Mouse (Mus musculus): ENCODE results near the gene C130050O18Rik. TPM values are rescaled to one million over a fixed set of nuclear protein-coding genes. Genes with fewer than 3 reads are reported as not detected.

C130050O18Rik gene
- polyA plus RNA-seq, 1 experiment, result 0.25 TPM

- TF ChIP-seq MYOG (IDR thresholded peaks at IDR 0.05; ENCODE audit: control insufficient read depth in 1 of 3, insufficient read depth in 1 of 3, insufficient read length in 2 of 3, low read depth in 2 of 3), result peak in 1 of 3 experiments; percentile 60
- TF ChIP-seq TCF12 (IDR thresholded peaks at IDR 0.05; ENCODE audit: insufficient read depth, poor library complexity, severe bottlenecking), result no peak
- TF ChIP-seq POLR2AphosphoS2 (IDR thresholded peaks at IDR 0.05; ENCODE audit: insufficient read length, low read depth), result peak; percentile 100
- peak; percentile 13 for TF ChIP-seq E2F4 (IDR thresholded peaks at IDR 0.05; ENCODE audit: insufficient read depth)
- peak; percentile 100 for TF ChIP-seq POLR2A (IDR thresholded peaks at IDR 0.05; ENCODE audit: insufficient read length, low read depth)
- peak; percentile 85 for TF ChIP-seq USF1 (IDR thresholded peaks at IDR 0.05; ENCODE audit: low read depth)
- no peak for TF ChIP-seq REST (IDR thresholded peaks at IDR 0.05; ENCODE audit: insufficient read depth, insufficient read length)
- peak in 1 of 3 experiments; percentile 46 for TF ChIP-seq MYOD1 (IDR thresholded peaks at IDR 0.05; ENCODE audit: control insufficient read depth in 1 of 3, insufficient read length in 2 of 3, low read depth in 2 of 3)
- no peak for TF ChIP-seq TCF3 (IDR thresholded peaks at IDR 0.05; ENCODE audit: insufficient read length, low read depth)
- Histone ChIP-seq H3K4me2 (ENCODE audit: low read depth) (peak overlapping the region; percentile 87), H3K4me3 (peak overlapping the region; percentile 33), H3K36me3 (ENCODE audit: control insufficient read depth, insufficient read depth) (no peaks in the 10 kb centered on the region), H3K79me2 (ENCODE audit: control insufficient read depth, insufficient read depth) (no peaks in the 10 kb centered on the region), H3ac (ENCODE audit: control insufficient read depth, insufficient read length) (peak overlapping the region; percentile 83), H3K27me3 (ENCODE audit: control insufficient read depth, insufficient read depth, insufficient read length) (no peaks in the 10 kb centered on the region)
Observed at GRCm38 (mm10) chr5:139371631-139372401, 33.3 kb upstream of the C130050O18Rik start.

DNA sequence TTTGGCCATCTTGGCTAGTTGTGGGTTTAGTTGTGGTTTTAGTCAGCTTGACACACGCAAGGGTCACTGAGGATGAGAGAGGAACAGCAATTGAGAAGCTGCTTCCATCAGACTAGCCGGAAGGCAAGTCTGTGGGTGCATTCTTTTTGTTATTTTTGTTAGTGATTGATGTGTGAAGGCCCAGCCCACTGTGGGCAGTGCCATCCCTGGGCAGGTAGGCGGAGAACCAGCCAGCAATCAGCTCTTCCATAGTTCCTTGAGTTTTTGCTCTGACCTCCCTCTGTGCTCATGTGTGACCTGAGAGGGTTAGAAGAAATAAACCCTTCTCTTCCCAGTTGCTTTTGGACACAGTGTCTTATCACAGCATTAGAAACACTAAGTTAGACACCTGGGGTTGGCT is 32.0 kb upstream of the C130050O18Rik start:
- TF ChIP-seq CEBPB (IDR thresholded peaks at IDR 0.05; ENCODE audit: insufficient read depth, poor library complexity, severe bottlenecking), result no peak
- no peak for TF ChIP-seq SRF (IDR thresholded peaks at IDR 0.05; ENCODE audit: control insufficient read depth, insufficient read length, low read depth)
- TF ChIP-seq MYOD1 (IDR thresholded peaks at IDR 0.05; ENCODE audit: control insufficient read depth in 1 of 3, insufficient read length in 2 of 3, low read depth in 2 of 3), result no peak
- TF ChIP-seq POLR2AphosphoS2 (IDR thresholded peaks at IDR 0.05; ENCODE audit: insufficient read length, low read depth), result no peak
- no peak for TF ChIP-seq MYOG (IDR thresholded peaks at IDR 0.05; ENCODE audit: control insufficient read depth in 1 of 3, insufficient read depth in 1 of 3, insufficient read length in 2 of 3, low read depth in 2 of 3)
- TF ChIP-seq USF1 (IDR thresholded peaks at IDR 0.05; ENCODE audit: low read depth), result no peak
- no peak for TF ChIP-seq TCF12 (IDR thresholded peaks at IDR 0.05; ENCODE audit: insufficient read depth, poor library complexity, severe bottlenecking)
- no peak for TF ChIP-seq TCF3 (IDR thresholded peaks at IDR 0.05; ENCODE audit: insufficient read length, low read depth)
- no peak for TF ChIP-seq REST (IDR thresholded peaks at IDR 0.05; ENCODE audit: insufficient read depth, insufficient read length)
- TF ChIP-seq E2F4 (IDR thresholded peaks at IDR 0.05; ENCODE audit: insufficient read depth), result no peak
- no peak for TF ChIP-seq POLR2A (IDR thresholded peaks at IDR 0.05; ENCODE audit: insufficient read length, low read depth)
- TF ChIP-seq MAX (IDR thresholded peaks at IDR 0.05; ENCODE audit: low read depth), result no peak
- Histone ChIP-seq H3K36me3 (ENCODE audit: control insufficient read depth, insufficient read depth) (no peaks in the 10 kb centered on the region), H3K4me2 (ENCODE audit: low read depth) (no peak overlapping the region), H3K79me2 (ENCODE audit: control insufficient read depth, insufficient read depth) (no peaks in the 10 kb centered on the region), H3K27me3 (ENCODE audit: control insufficient read depth, insufficient read depth, insufficient read length) (no peaks in the 10 kb centered on the region), H3K4me3 (no peak overlapping the region), H3ac (ENCODE audit: control insufficient read depth, insufficient read length) (no peak overlapping the region)

- H3K4me3 ChIP-seq, result no peak overlapping the region
- H3ac ChIP-seq (ENCODE audit: control insufficient read depth, insufficient read length), result no peak overlapping the region
- H3K79me2 ChIP-seq (ENCODE audit: control insufficient read depth, insufficient read depth), result no peaks in the 10 kb centered on the region
- TF ChIP-seq TCF12 (IDR thresholded peaks at IDR 0.05; ENCODE audit: insufficient read depth, poor library complexity, severe bottlenecking) (no peak), USF1 (IDR thresholded peaks at IDR 0.05; ENCODE audit: low read depth) (no peak), MYOG (IDR thresholded peaks at IDR 0.05; ENCODE audit: control insufficient read depth in 1 of 3, insufficient read depth in 1 of 3, insufficient read length in 2 of 3, low read depth in 2 of 3) (no peak), SRF (IDR thresholded peaks at IDR 0.05; ENCODE audit: control insufficient read depth, insufficient read length, low read depth) (no peak), MYOD1 (IDR thresholded peaks at IDR 0.05; ENCODE audit: control insufficient read depth in 1 of 3, insufficient read length in 2 of 3, low read depth in 2 of 3) (no peak), REST (IDR thresholded peaks at IDR 0.05; ENCODE audit: insufficient read depth, insufficient read length) (no peak), POLR2A (IDR thresholded peaks at IDR 0.05; ENCODE audit: insufficient read length, low read depth) (no peak), CEBPB (IDR thresholded peaks at IDR 0.05; ENCODE audit: insufficient read depth, poor library complexity, severe bottlenecking) (no peak), MAX (IDR thresholded peaks at IDR 0.05; ENCODE audit: low read depth) (no peak)
- no peaks in the 10 kb centered on the region for H3K27me3 ChIP-seq (ENCODE audit: control insufficient read depth, insufficient read depth, insufficient read length)
- no peaks in the 10 kb centered on the region for H3K36me3 ChIP-seq (ENCODE audit: control insufficient read depth, insufficient read depth)
- H3K4me2 ChIP-seq (ENCODE audit: low read depth), result no peak overlapping the region
Observed at GRCm38 (mm10) chr5:139373889-139374444, 31.1 kb upstream of the C130050O18Rik start.

DNA sequence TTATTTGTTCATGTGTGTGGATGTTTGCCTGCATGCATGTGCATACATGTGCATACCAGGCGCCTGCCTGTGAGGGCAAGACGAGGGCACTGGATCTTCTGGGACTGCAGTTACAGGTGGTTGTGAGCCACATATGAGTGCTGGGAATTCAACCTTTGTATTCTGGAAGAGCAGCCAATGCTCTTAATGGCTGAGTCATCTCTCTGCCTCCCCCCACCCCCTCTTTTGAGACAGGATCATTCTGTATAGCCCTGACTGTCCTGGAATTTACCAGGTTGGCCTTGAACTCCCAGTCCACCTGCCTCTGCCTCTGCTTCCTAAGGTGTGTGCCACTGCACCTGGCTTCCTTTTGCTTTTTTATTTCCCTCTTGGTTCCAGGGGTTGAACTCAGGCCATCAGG is 30.2 kb upstream of the C130050O18Rik start:
- no peaks in the 10 kb centered on the region for H3K27me3 ChIP-seq (ENCODE audit: control insufficient read depth, insufficient read depth, insufficient read length)
- H3ac ChIP-seq (ENCODE audit: control insufficient read depth, insufficient read length), result no peak overlapping the region
- H3K4me2 ChIP-seq (ENCODE audit: low read depth), result no peak overlapping the region
- no peaks in the 10 kb centered on the region for H3K79me2 ChIP-seq (ENCODE audit: control insufficient read depth, insufficient read depth)
- TF ChIP-seq POLR2A (IDR thresholded peaks at IDR 0.05; ENCODE audit: insufficient read length, low read depth), result no peak
- no peak for TF ChIP-seq TCF12 (IDR thresholded peaks at IDR 0.05; ENCODE audit: insufficient read depth, poor library complexity, severe bottlenecking)
- TF ChIP-seq POLR2AphosphoS2 (IDR thresholded peaks at IDR 0.05; ENCODE audit: insufficient read length, low read depth), result no peak
- TF ChIP-seq E2F4 (IDR thresholded peaks at IDR 0.05; ENCODE audit: insufficient read depth), result no peak
- no peak for TF ChIP-seq SRF (IDR thresholded peaks at IDR 0.05; ENCODE audit: control insufficient read depth, insufficient read length, low read depth)
- no peak for TF ChIP-seq CEBPB (IDR thresholded peaks at IDR 0.05; ENCODE audit: insufficient read depth, poor library complexity, severe bottlenecking)
- no peak for TF ChIP-seq MYOG (IDR thresholded peaks at IDR 0.05; ENCODE audit: control insufficient read depth in 1 of 3, insufficient read depth in 1 of 3, insufficient read length in 2 of 3, low read depth in 2 of 3)
- TF ChIP-seq MAX (IDR thresholded peaks at IDR 0.05; ENCODE audit: low read depth), result no peak
- no peak for TF ChIP-seq USF1 (IDR thresholded peaks at IDR 0.05; ENCODE audit: low read depth)
- TF ChIP-seq REST (IDR thresholded peaks at IDR 0.05; ENCODE audit: insufficient read depth, insufficient read length), result no peak
- no peak for TF ChIP-seq MYOD1 (IDR thresholded peaks at IDR 0.05; ENCODE audit: control insufficient read depth in 1 of 3, insufficient read length in 2 of 3, low read depth in 2 of 3)
- H3K36me3 ChIP-seq (ENCODE audit: control insufficient read depth, insufficient read depth), result no peaks in the 10 kb centered on the region
- H3K4me3 ChIP-seq, result no peak overlapping the region

Data from myocyte (in vitro differentiated cells).